Mouse (Mus musculus): ENCODE results near the gene Ppp6r1. TPM values are rescaled to one million over a fixed set of nuclear protein-coding genes. Genes with fewer than 3 reads are reported as not detected.

Gene Ppp6r1
- 143 and 145 TPM in 2 replicates for polyA plus RNA-seq (2012; rRNA removed)

GRCm38 (mm10) chr7:4658912-4659551 is at the start of gene Ppp6r1:
Gene Ppp6r1 (minus strand): TSS chr7:4659019.
- Histone ChIP-seq H3K4me1 (ENCODE audit: control insufficient read depth, insufficient read depth, low read length) (peaks cover 21% of the 10 kb centered on the region), H3K27ac (ENCODE audit: insufficient read depth, low read length) (peak within 1 kb of the TSS; percentile 99), H3K4me3 (ENCODE audit: insufficient read depth, low read length) (peak within 1 kb of the TSS; percentile 83)
- TF ChIP-seq CTCF (IDR thresholded peaks at IDR 0.05; ENCODE audit: extremely low read depth, insufficient read depth, low read length) = no peak
- TF ChIP-seq POLR2A (IDR thresholded peaks at IDR 0.05; ENCODE audit: extremely low read depth, insufficient read depth, low read length) = peak; percentile 84

- Histone ChIP-seq H3K27ac (ENCODE audit: insufficient read depth, low read length) (no peak overlapping the region), H3K4me1 (ENCODE audit: control insufficient read depth, insufficient read depth, low read length) (no peaks in the 10 kb centered on the region), H3K4me3 (ENCODE audit: insufficient read depth, low read length) (no peak overlapping the region)
- TF ChIP-seq POLR2A (IDR thresholded peaks at IDR 0.05; ENCODE audit: extremely low read depth, insufficient read depth, low read length) = no peak
- TF ChIP-seq CTCF (IDR thresholded peaks at IDR 0.05; ENCODE audit: extremely low read depth, insufficient read depth, low read length) = peak; percentile 36; the same call in 1 of the 2 replicates
Measured at GRCm38 (mm10) chr7:4705098-4705497, 46.3 kb upstream of the Ppp6r1 start.

- TF ChIP-seq POLR2A (IDR thresholded peaks at IDR 0.05; ENCODE audit: extremely low read depth, insufficient read depth, low read length) = no peak
- TF ChIP-seq CTCF (IDR thresholded peaks at IDR 0.05; ENCODE audit: extremely low read depth, insufficient read depth, low read length) = no peak
- no peak overlapping the region for H3K4me3 ChIP-seq (ENCODE audit: insufficient read depth, low read length)
- no peak overlapping the region for H3K27ac ChIP-seq (ENCODE audit: insufficient read depth, low read length)
- no peaks in the 10 kb centered on the region for H3K4me1 ChIP-seq (ENCODE audit: control insufficient read depth, insufficient read depth, low read length)
Measured at GRCm38 (mm10) chr7:4703195-4703594, 44.4 kb upstream of the Ppp6r1 start.

GRCm38 (mm10) chr7:4702334-4702733 is 43.5 kb upstream of the Ppp6r1 start:
- H3K4me3 ChIP-seq (ENCODE audit: insufficient read depth, low read length) = no peak overlapping the region
- H3K27ac ChIP-seq (ENCODE audit: insufficient read depth, low read length) = no peak overlapping the region
- no peaks in the 10 kb centered on the region for H3K4me1 ChIP-seq (ENCODE audit: control insufficient read depth, insufficient read depth, low read length)
- TF ChIP-seq POLR2A (IDR thresholded peaks at IDR 0.05; ENCODE audit: extremely low read depth, insufficient read depth, low read length) = no peak
- no peak for TF ChIP-seq CTCF (IDR thresholded peaks at IDR 0.05; ENCODE audit: extremely low read depth, insufficient read depth, low read length)

GRCm38 (mm10) chr7:4693004-4693403 is 34.2 kb upstream of the Ppp6r1 start:
- TF ChIP-seq POLR2A (IDR thresholded peaks at IDR 0.05; ENCODE audit: extremely low read depth, insufficient read depth, low read length) = no peak
- TF ChIP-seq CTCF (IDR thresholded peaks at IDR 0.05; ENCODE audit: extremely low read depth, insufficient read depth, low read length) = no peak
- Histone ChIP-seq H3K4me1 (ENCODE audit: control insufficient read depth, insufficient read depth, low read length) (peaks cover 4% of the 10 kb centered on the region; the same call in 1 of the 2 replicates), H3K4me3 (ENCODE audit: insufficient read depth, low read length) (no peak overlapping the region), H3K27ac (ENCODE audit: insufficient read depth, low read length) (no peak overlapping the region)

GRCm38 (mm10) chr7:4690951-4691653 is 32.3 kb upstream of the Ppp6r1 start:
- H3K4me3 ChIP-seq (ENCODE audit: insufficient read depth, low read length) = peak overlapping the region; percentile 71
- no peak for TF ChIP-seq CTCF (IDR thresholded peaks at IDR 0.05; ENCODE audit: extremely low read depth, insufficient read depth, low read length)
- no peak for TF ChIP-seq POLR2A (IDR thresholded peaks at IDR 0.05; ENCODE audit: extremely low read depth, insufficient read depth, low read length)
- H3K4me1 ChIP-seq (ENCODE audit: control insufficient read depth, insufficient read depth, low read length) = peaks cover 4% of the 10 kb centered on the region; the same call in 1 of the 2 replicates
- H3K27ac ChIP-seq (ENCODE audit: insufficient read depth, low read length) = no peak overlapping the region

- TF ChIP-seq CTCF (IDR thresholded peaks at IDR 0.05; ENCODE audit: extremely low read depth, insufficient read depth, low read length) (no peak), POLR2A (IDR thresholded peaks at IDR 0.05; ENCODE audit: extremely low read depth, insufficient read depth, low read length) (peak; percentile 29; the same call in 1 of the 2 replicates)
- Histone ChIP-seq H3K27ac (ENCODE audit: insufficient read depth, low read length) (peak within 1 kb of the TSS; percentile 32), H3K4me1 (ENCODE audit: control insufficient read depth, insufficient read depth, low read length) (peaks cover 4% of the 10 kb centered on the region; the same call in 1 of the 2 replicates), H3K4me3 (ENCODE audit: insufficient read depth, low read length) (peak within 1 kb of the TSS; percentile 71)
Measured at GRCm38 (mm10) chr7:4690387-4690786, 31.6 kb upstream of the Ppp6r1 start, which contains the start of gene Brsk1. Gene Brsk1 (plus strand): TSS chr7:4690604.

- peaks cover 2% of the 10 kb centered on the region; the same call in 1 of the 2 replicates for H3K4me1 ChIP-seq (ENCODE audit: control insufficient read depth, insufficient read depth, low read length)
- peak within 1 kb of the TSS; percentile 67 for H3K4me3 ChIP-seq (ENCODE audit: insufficient read depth, low read length)
- peak within 1 kb of the TSS; percentile 1 for H3K27ac ChIP-seq (ENCODE audit: insufficient read depth, low read length)
- peak; percentile 60; the same call in 1 of the 2 replicates for TF ChIP-seq POLR2A (IDR thresholded peaks at IDR 0.05; ENCODE audit: extremely low read depth, insufficient read depth, low read length)
- TF ChIP-seq CTCF (IDR thresholded peaks at IDR 0.05; ENCODE audit: extremely low read depth, insufficient read depth, low read length) = no peak
Measured at GRCm38 (mm10) chr7:4684632-4685417, 26.0 kb upstream of the Ppp6r1 start, which contains the start of gene Hspbp1. Gene Hspbp1 (minus strand): TSS chr7:4685068.

GRCm38 (mm10) chr7:4684203-4684602 is 25.4 kb upstream of the Ppp6r1 start:
- TF ChIP-seq POLR2A (IDR thresholded peaks at IDR 0.05; ENCODE audit: extremely low read depth, insufficient read depth, low read length) (no peak), CTCF (IDR thresholded peaks at IDR 0.05; ENCODE audit: extremely low read depth, insufficient read depth, low read length) (no peak)
- no peak overlapping the region for H3K27ac ChIP-seq (ENCODE audit: insufficient read depth, low read length)
- H3K4me1 ChIP-seq (ENCODE audit: control insufficient read depth, insufficient read depth, low read length) = peaks cover 2% of the 10 kb centered on the region; the same call in 1 of the 2 replicates
- peak overlapping the region; percentile 67 for H3K4me3 ChIP-seq (ENCODE audit: insufficient read depth, low read length)

All from cortical plate, adult 2 months (tissue).